Mouse (Mus musculus) B cell, adult 67 days (primary cell): Measurements from ENCODE around the gene Olfr1234. TPM values are rescaled to one million over a fixed set of nuclear protein-coding genes. Genes with fewer than 3 reads are reported as not detected.

Source experiments
- total RNA-seq, 2 experiments: library from RNA; stranded (reverse); gene quantifications; 4 replicates each; pipeline ENCODE4 v1.2.4; 2023

The Olfr1234 gene
- total RNA-seq, result not detected

GRCm38 (mm10) chr2:89364765-89365164 is at the start of gene Olfr1234:
Olfr1234 (minus strand) TSS chr2:89364865.

GRCm38 (mm10) chr2:89409576-89409975 is 44.9 kb upstream of the Olfr1234 start, which contains the start of gene Olfr1238:
Olfr1238 (minus strand) TSS chr2:89409676.

GRCm38 (mm10) chr2:89342298-89342697 is 22.4 kb downstream of the Olfr1234 start, which contains the start of gene Olfr1233:
Olfr1233 (minus strand) TSS chr2:89342398.

DNA sequence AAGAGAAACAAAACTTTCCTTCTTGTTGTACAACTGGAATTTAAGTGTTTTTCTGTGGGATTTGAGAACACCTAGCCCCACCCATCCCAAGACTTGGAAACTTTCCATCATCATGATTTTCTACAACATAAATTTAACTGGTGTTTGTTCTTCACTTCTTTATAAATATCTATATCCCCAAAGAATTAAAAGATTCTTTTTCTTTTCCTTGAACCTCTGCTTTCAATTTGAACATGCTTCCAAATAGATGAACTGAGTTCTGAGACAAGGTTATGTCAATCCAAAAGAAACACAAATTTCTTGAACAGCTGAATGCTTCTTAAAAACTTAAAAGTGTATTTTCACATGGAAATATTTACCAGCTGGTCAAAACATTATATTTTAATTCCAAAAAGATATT is 35.1 kb downstream of the Olfr1234 start, which contains the start of gene Olfr1232:
Olfr1232 (minus strand) TSS at position 101 of the 400 bp plus-strand sequence.

Other genes starting within 250 kb of the Olfr1234 start
- gene Olfr1221, start 247.6 kb downstream of the Olfr1234 start, total RNA-seq, result not detected
- not detected for gene Olfr1222, start 231.8 kb downstream of the Olfr1234 start, total RNA-seq
- gene Olfr1223, start 213.3 kb downstream of the Olfr1234 start, total RNA-seq, result not detected
- gene Olfr1224-ps1, start 200.8 kb downstream of the Olfr1234 start, total RNA-seq, result not detected
- gene Olfr1225, start 190.2 kb downstream of the Olfr1234 start, total RNA-seq, result not detected
- not detected for gene Olfr1226, start 164.8 kb downstream of the Olfr1234 start, total RNA-seq
- not detected for gene Olfr1228, start 110.8 kb downstream of the Olfr1234 start, total RNA-seq
- not detected for gene Olfr1229, start 76.9 kb downstream of the Olfr1234 start, total RNA-seq
- not detected for gene Olfr1230, start 67.6 kb downstream of the Olfr1234 start, total RNA-seq
- gene Olfr1231, start 57.8 kb downstream of the Olfr1234 start, total RNA-seq, result not detected
- not detected for gene Olfr1232, start 35.2 kb downstream of the Olfr1234 start, total RNA-seq
- not detected for gene Olfr1233, start 22.5 kb downstream of the Olfr1234 start, total RNA-seq
- not detected for gene Olfr1238, start 44.8 kb upstream of the Olfr1234 start, total RNA-seq
- not detected for gene Olfr1239, start 55.5 kb upstream of the Olfr1234 start, total RNA-seq
- gene Olfr1240, start 78.1 kb upstream of the Olfr1234 start, total RNA-seq, result not detected
- gene Olfr1241, start 122.3 kb upstream of the Olfr1234 start, total RNA-seq, result not detected
- not detected for gene Olfr1242, start 133.5 kb upstream of the Olfr1234 start, total RNA-seq
- not detected for gene Olfr1243, start 166.6 kb upstream of the Olfr1234 start, total RNA-seq
- not detected for gene Olfr1245, start 213.6 kb upstream of the Olfr1234 start, total RNA-seq
- gene Olfr1246, start 228.3 kb upstream of the Olfr1234 start, total RNA-seq, result not detected
- under 1 TPM in 1 of 2 experiments, not detected in 1; 0.12 TPM for gene Olfr1247, start 249.3 kb upstream of the Olfr1234 start, total RNA-seq